Mouse (Mus musculus): ENCODE data around the gene Aco2.

DNA sequence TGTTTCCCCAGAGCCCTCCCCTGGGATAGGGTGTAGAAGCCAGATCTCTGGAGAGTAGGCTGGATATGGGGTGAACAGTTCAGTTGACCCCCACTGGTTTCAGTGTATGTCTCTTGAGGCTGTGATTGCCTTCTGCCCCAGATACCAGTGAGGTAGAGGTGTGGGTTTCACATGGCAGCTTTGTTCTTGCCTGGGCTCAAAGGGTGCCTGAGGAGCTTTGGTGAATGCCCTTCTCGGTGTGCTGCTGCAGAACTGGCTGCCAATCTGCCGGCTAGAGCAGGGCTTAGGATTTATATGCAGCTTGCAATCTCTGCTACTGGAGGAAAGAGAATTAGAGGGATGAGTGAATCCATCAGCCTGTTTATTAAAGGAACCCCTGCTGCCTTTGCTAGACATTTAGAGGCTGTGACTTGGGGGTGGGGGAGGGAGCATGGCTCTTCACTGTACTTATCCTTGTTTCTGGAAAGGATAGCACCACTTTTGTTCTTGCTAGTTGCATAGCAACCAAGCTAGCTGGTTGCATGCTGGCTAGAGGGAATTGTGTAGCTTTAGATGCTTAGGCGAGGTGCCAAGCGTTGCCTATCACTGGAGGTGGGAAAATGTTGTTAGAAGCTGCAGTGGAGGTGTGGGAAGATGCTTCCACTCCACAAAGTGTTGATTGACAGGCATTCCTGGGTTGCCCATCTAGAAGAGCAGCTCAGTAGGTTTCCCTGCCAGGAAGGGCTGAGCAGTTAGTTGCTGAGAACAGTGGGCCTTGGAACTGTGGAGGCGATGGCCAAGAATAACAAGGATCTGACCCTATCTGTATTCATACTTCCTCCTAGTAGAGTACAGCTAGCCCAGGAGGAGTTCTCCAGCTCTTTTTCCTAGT, 7.7 kb downstream of the Aco2 start:
- TF ChIP-seq EP300 (IDR thresholded peaks at IDR 0.05; ENCODE audit: low read depth) (no peak), CTCF (IDR thresholded peaks at IDR 0.05; ENCODE audit: low read depth) (no peak)

Measured in liver, embryonic 14.5 days (tissue).